Mouse (Mus musculus) CH12.LX (cell line): ENCODE data around the gene Tsks. TPM values are rescaled to one million over a fixed set of nuclear protein-coding genes. Genes with fewer than 3 reads are reported as not detected.

Source experiments
- DNase-seq: peaks from one replicate; pipeline ENCODE4 v3.0.0-alpha.2; 2013; ENCODE audit errors: extremely low read depth
- H3K27ac ChIP-seq: 2 replicates; pipeline ENCODE4 v1.5.1; 2012; ENCODE audit warnings: low read depth, mild to moderate bottlenecking, control low read depth, moderate library complexity; ENCODE audit not compliant: insufficient read depth
- H3K27me3 ChIP-seq: replicated peaks from 2 replicates; pipeline ENCODE3; 2012; ENCODE audit warnings: inconsistent platforms
- H3K36me3 ChIP-seq, 2 experiments: replicated peaks in 1 of 2; 2 replicates each; pipeline versions ENCODE3 to v1.6.1; 2012; ENCODE audit warnings: inconsistent platforms in 1 of 2, low read length in 1 of 2, mild to moderate bottlenecking in 1 of 2, mixed read lengths in 1 of 2, moderate library complexity in 1 of 2; ENCODE audit not compliant: control insufficient read depth in 1 of 2, insufficient read depth in 1 of 2
- H3K4me1 ChIP-seq, 2 experiments: 2 replicates each; pipeline ENCODE4 v1.6.1; 2012; ENCODE audit warnings: inconsistent platforms in 1 of 2, moderate library complexity in 1 of 2; ENCODE audit not compliant: insufficient read depth in 2 of 2, control insufficient read depth in 1 of 2
- H3K4me2 ChIP-seq: 2 replicates; pipeline ENCODE4 v1.6.1; 2012; ENCODE audit warnings: low read depth, mild to moderate bottlenecking, control low read depth; ENCODE audit not compliant: poor library complexity, insufficient read depth, severe bottlenecking
- H3K4me3 ChIP-seq, 3 experiments: fragments of 150-350 bp in 1 of 3; sonication (generic) in 1 of 3; replicated peaks in 1 of 3; 2 replicates each; pipeline versions ENCODE3 to v1.5.1; 2011 to 2012; ENCODE audit warnings: low read depth in 2 of 3, low read length in 2 of 3, mild to moderate bottlenecking in 2 of 3, moderate library complexity in 2 of 3, control low read depth in 1 of 3, improper control_type of control experiment in 1 of 3, inconsistent platforms in 1 of 3, mixed read lengths in 1 of 3; ENCODE audit not compliant: poor library complexity in 1 of 3
- H3K79me2 ChIP-seq: replicated peaks from 2 replicates; pipeline ENCODE4 v1.6.1; 2012; ENCODE audit warnings: mild to moderate bottlenecking, moderate library complexity; ENCODE audit not compliant: control insufficient read depth, poor library complexity, insufficient read depth, severe bottlenecking; ENCODE audit errors: extremely low read depth
- H3K9ac ChIP-seq: 2 replicates; pipeline ENCODE4 v1.6.1; 2012; ENCODE audit warnings: low read depth, mild to moderate bottlenecking, control low read depth, moderate library complexity; ENCODE audit not compliant: insufficient read depth
- H3K9me3 ChIP-seq: replicated peaks from 2 replicates; pipeline ENCODE3; 2012; ENCODE audit warnings: low read length, inconsistent platforms, mixed read lengths
- BHLHE40 ChIP-seq: IDR thresholded peaks from 2 replicates; pipeline ENCODE4 v1.6.1; 2011; ENCODE audit warnings: mild to moderate bottlenecking, low read depth, low read length, improper control_type of control experiment
- CHD1 ChIP-seq: IDR thresholded peaks from 2 replicates; pipeline ENCODE4 v1.6.1; 2012; ENCODE audit warnings: low read depth, low read length, improper control_type of control experiment, inconsistent platforms
- CHD2 ChIP-seq: IDR thresholded peaks from 2 replicates; pipeline ENCODE4 v1.6.1; 2011; ENCODE audit warnings: low read length, improper control_type of control experiment
- CTCF ChIP-seq, 2 experiments: IDR thresholded peaks in 1 of 2; conservative IDR thresholded peaks in 1 of 2; 2 replicates each; pipeline ENCODE4 v1.5.1; 2011 to 2012; ENCODE audit warnings: low read depth in 2 of 2, low read length in 2 of 2, improper control_type of control experiment in 1 of 2, inconsistent platforms in 1 of 2, mild to moderate bottlenecking in 1 of 2, moderate library complexity in 1 of 2
- E2F4 ChIP-seq: IDR thresholded peaks from 2 replicates; pipeline ENCODE4 v1.6.1; 2011; ENCODE audit warnings: low read depth, low read length, improper control_type of control experiment; ENCODE audit not compliant: insufficient replicate concordance
- ELF1 ChIP-seq: IDR thresholded peaks from 2 replicates; pipeline ENCODE4 v1.6.1; 2014; ENCODE audit warnings: low read depth, mild to moderate bottlenecking, inconsistent platforms, low read length, improper control_type of control experiment
- EP300 ChIP-seq: IDR thresholded peaks from 2 replicates; pipeline ENCODE4 v1.6.1; 2011; ENCODE audit warnings: low read length, improper control_type of control experiment
- ETS1 ChIP-seq: conservative IDR thresholded peaks from 2 replicates; pipeline ENCODE4 v1.6.1; 2012; ENCODE audit warnings: low read depth, mild to moderate bottlenecking, inconsistent platforms, low read length, improper control_type of control experiment, moderate library complexity
- GABPA ChIP-seq: IDR thresholded peaks from 2 replicates; pipeline ENCODE4 v1.6.1; 2012; ENCODE audit warnings: low read depth, low read length, improper control_type of control experiment, inconsistent platforms; ENCODE audit not compliant: insufficient replicate concordance
- HCFC1 ChIP-seq: IDR thresholded peaks from 2 replicates; pipeline ENCODE4 v1.6.1; 2012; ENCODE audit warnings: low read depth, mild to moderate bottlenecking, inconsistent platforms, low read length, improper control_type of control experiment
- IRF4 ChIP-seq: IDR thresholded peaks from 2 replicates; pipeline ENCODE4 v1.6.1; 2014; ENCODE audit warnings: low read depth, mild to moderate bottlenecking, inconsistent platforms, low read length, improper control_type of control experiment
- JUN ChIP-seq: IDR thresholded peaks from 2 replicates; pipeline ENCODE4 v1.6.1; 2011; ENCODE audit warnings: low read depth, mild to moderate bottlenecking, low read length, improper control_type of control experiment, moderate library complexity; ENCODE audit not compliant: insufficient read depth
- JUND ChIP-seq: conservative IDR thresholded peaks from 2 replicates; pipeline ENCODE4 v1.6.1; 2011; ENCODE audit warnings: low read depth, low read length, improper control_type of control experiment
- KAT2A ChIP-seq: IDR thresholded peaks from 2 replicates; pipeline ENCODE4 v1.6.1; 2012; ENCODE audit warnings: low read length, improper control_type of control experiment, inconsistent platforms; ENCODE audit not compliant: insufficient replicate concordance
- MAFK ChIP-seq: IDR thresholded peaks from 2 replicates; pipeline ENCODE4 v1.6.1; 2011; ENCODE audit warnings: low read length, improper control_type of control experiment; ENCODE audit not compliant: insufficient replicate concordance
- MAX ChIP-seq: IDR thresholded peaks from 2 replicates; pipeline ENCODE4 v1.6.1; 2011; ENCODE audit warnings: low read length, improper control_type of control experiment
- MAZ ChIP-seq: IDR thresholded peaks from 2 replicates; pipeline ENCODE4 v1.6.1; 2012; ENCODE audit warnings: low read depth, mild to moderate bottlenecking, inconsistent platforms, low read length, improper control_type of control experiment, moderate library complexity
- MEF2A ChIP-seq: IDR thresholded peaks from 2 replicates; pipeline ENCODE4 v1.6.1; 2014; ENCODE audit warnings: low read depth, mild to moderate bottlenecking, inconsistent platforms, low read length, improper control_type of control experiment, borderline replicate concordance
- MXI1 ChIP-seq: IDR thresholded peaks from 2 replicates; pipeline ENCODE4 v1.6.1; 2011; ENCODE audit warnings: mild to moderate bottlenecking, low read depth, low read length, improper control_type of control experiment
- MYC ChIP-seq: IDR thresholded peaks from 2 replicates; pipeline ENCODE4 v1.6.1; 2011; ENCODE audit warnings: low read depth, mild to moderate bottlenecking, improper control_type of control experiment, low read length
- NELFE ChIP-seq: IDR thresholded peaks from 2 replicates; pipeline ENCODE4 v1.6.1; 2011; ENCODE audit warnings: low read depth, low read length, improper control_type of control experiment
- NRF1 ChIP-seq: IDR thresholded peaks from 2 replicates; pipeline ENCODE4 v1.6.1; 2014; ENCODE audit warnings: low read depth, mild to moderate bottlenecking, inconsistent platforms, low read length, improper control_type of control experiment, moderate library complexity
- PAX5 ChIP-seq: IDR thresholded peaks from 2 replicates; pipeline ENCODE4 v1.6.1; 2012; ENCODE audit warnings: low read length, inconsistent platforms, mixed read lengths
- POLR2A ChIP-seq: IDR thresholded peaks from 2 replicates; pipeline ENCODE4 v1.6.1; 2011; ENCODE audit warnings: low read depth, mild to moderate bottlenecking, improper control_type of control experiment, low read length
- POLR2AphosphoS2 ChIP-seq: IDR thresholded peaks from 2 replicates; pipeline ENCODE4 v1.6.1; 2011; ENCODE audit warnings: low read depth, low read length, improper control_type of control experiment
- RAD21 ChIP-seq: IDR thresholded peaks from 2 replicates; pipeline ENCODE4 v1.6.1; 2011; ENCODE audit warnings: low read depth, mild to moderate bottlenecking, low read length, improper control_type of control experiment, moderate library complexity
- RCOR1 ChIP-seq: conservative IDR thresholded peaks from 2 replicates; pipeline ENCODE4 v1.6.1; 2012; ENCODE audit warnings: low read depth, mild to moderate bottlenecking, inconsistent platforms, low read length, improper control_type of control experiment
- SIN3A ChIP-seq: IDR thresholded peaks from 2 replicates; pipeline ENCODE4 v1.6.1; 2012; ENCODE audit warnings: low read length, improper control_type of control experiment, inconsistent platforms
- SMC3 ChIP-seq: IDR thresholded peaks from 2 replicates; pipeline ENCODE4 v1.6.1; 2011; ENCODE audit warnings: low read depth, low read length, improper control_type of control experiment
- TBP ChIP-seq: conservative IDR thresholded peaks from 2 replicates; pipeline ENCODE4 v1.6.1; 2011; ENCODE audit warnings: low read depth, low read length, improper control_type of control experiment
- TCF12 ChIP-seq: IDR thresholded peaks from 2 replicates; pipeline ENCODE4 v1.6.1; 2014; ENCODE audit warnings: low read depth, mild to moderate bottlenecking, inconsistent platforms, low read length, improper control_type of control experiment
- UBTF ChIP-seq: IDR thresholded peaks from 2 replicates; pipeline ENCODE4 v1.6.1; 2012; ENCODE audit warnings: low read depth, mild to moderate bottlenecking, inconsistent platforms, low read length, improper control_type of control experiment, moderate library complexity
- USF1 ChIP-seq: IDR thresholded peaks from 2 replicates; pipeline ENCODE4 v1.6.1; 2014; ENCODE audit warnings: low read depth, mild to moderate bottlenecking, inconsistent platforms, low read length, improper control_type of control experiment
- USF2 ChIP-seq: conservative IDR thresholded peaks from 2 replicates; pipeline ENCODE4 v1.6.1; 2011; ENCODE audit warnings: low read depth, low read length, improper control_type of control experiment
- ZC3H11A ChIP-seq: IDR thresholded peaks from 2 replicates; pipeline ENCODE4 v1.6.1; 2012; ENCODE audit warnings: low read depth, mild to moderate bottlenecking, inconsistent platforms, low read length, improper control_type of control experiment
- ZKSCAN1 ChIP-seq: IDR thresholded peaks from 2 replicates; pipeline ENCODE4 v1.6.1; 2012; ENCODE audit warnings: low read depth, inconsistent platforms, low read length, improper control_type of control experiment, borderline replicate concordance
- ZMIZ1 ChIP-seq: IDR thresholded peaks from 2 replicates; pipeline ENCODE4 v1.6.1; 2012; ENCODE audit warnings: low read depth, mild to moderate bottlenecking, inconsistent platforms, low read length, improper control_type of control experiment
- ZNF384 ChIP-seq: IDR thresholded peaks from 2 replicates; pipeline ENCODE4 v1.6.1; 2012; ENCODE audit warnings: low read depth, low read length, improper control_type of control experiment, inconsistent platforms
- dilution Hi-C: fragments of 300-500 bp; cut with MboI; formaldehyde crosslinking; loops from 2 replicates; pipeline ENCODE4 v1.14.3; 2020; ENCODE audit warnings: low sequenced_read_pairs; ENCODE audit not compliant: extremely low pct_unique_long_range_greater_than_20kb, extremely low pct_ligation_motif_present
- in situ Hi-C: fragments of 300-500 bp; cut with MboI; formaldehyde crosslinking; loops from 3 replicates; pipeline ENCODE4 v1.14.3; 2019; ENCODE audit warnings: low sequenced_read_pairs, low pct_ligation_motif_present, low pct_unique_long_range_greater_than_20kb, mixed read lengths
- polyA plus RNA-seq: library from polyadenylated mRNA; unstranded; fragments of >175 nt; gene quantifications from 2 replicates; pipeline ENCODE4 v1.2.1, GENCODE M21; 2012; ENCODE audit warnings: low read depth; ENCODE audit not compliant: insufficient read length
- total RNA-seq, 2 experiments: library from RNA; depleted of rRNA; stranded (reverse); fragments of 300-350 nt in 1 of 2; fragments of >200 nt in 1 of 2; gene quantifications; 2 replicates each; pipeline ENCODE4 v1.2.3; 2012 to 2014

The Tsks gene
- total and polyA plus RNA-seq, 3 experiments: not detected

GRCm38 (mm10) chr7:44986879-44987718, 44.1 kb downstream of the Tsks start:
- peak overlapping the region; percentile 53 to 85 (median 84) for H3K4me3 ChIP-seq
- no peak for TF ChIP-seq USF2
- no peak for TF ChIP-seq ETS1
- TF ChIP-seq EP300: no peak
- no peak for TF ChIP-seq ZKSCAN1
- peak; percentile 77 for TF ChIP-seq MAX
- no peak; the same call in 1 of the 2 replicates for TF ChIP-seq MAZ
- peak; percentile 25; the same call in 1 of the 2 replicates for TF ChIP-seq TBP
- TF ChIP-seq TCF12: peak; percentile 69
- TF ChIP-seq CTCF (conservative IDR thresholded peaks at IDR 0.05 in 1 of 2, IDR thresholded peaks at IDR 0.05 in 1 of 2; ENCODE audit: low read depth in 2 of 2, low read length in 2 of 2): no peak
- no peak for TF ChIP-seq MAFK
- no peak for TF ChIP-seq UBTF
- TF ChIP-seq NRF1: no peak
- TF ChIP-seq BHLHE40: no peak
- peak; percentile 72 for TF ChIP-seq POLR2A
- TF ChIP-seq GABPA: no peak
- TF ChIP-seq ZC3H11A: no peak
- TF ChIP-seq KAT2A: no peak
- no peak for TF ChIP-seq CHD2
- peak; percentile 96 for TF ChIP-seq SIN3A
- TF ChIP-seq MXI1: peak; percentile 94
- TF ChIP-seq E2F4: no peak
- 0 out of 2 replicates have a peak, but pooled peaks have one; percentile 13 for TF ChIP-seq MEF2A
- peak; percentile 64; the same call in 1 of the 2 replicates for TF ChIP-seq POLR2AphosphoS2
- no peak for TF ChIP-seq SMC3
- TF ChIP-seq JUND: no peak
- TF ChIP-seq NELFE: peak; percentile 81
- TF ChIP-seq RAD21: no peak
- TF ChIP-seq ZNF384: no peak
- TF ChIP-seq USF1: no peak
- no peak for TF ChIP-seq CHD1
- TF ChIP-seq ELF1: no peak
- TF ChIP-seq IRF4: no peak
- TF ChIP-seq PAX5: no peak
- TF ChIP-seq MYC: peak; percentile 95
- no peak for TF ChIP-seq HCFC1
- no peak for TF ChIP-seq RCOR1
- no peak for TF ChIP-seq JUN
- peak; percentile 89 for TF ChIP-seq ZMIZ1
- H3K4me2 ChIP-seq: peak overlapping the region; percentile 48
- dilution Hi-C loops: no loop called here
- peak; percentile 41 for DNase-seq
- peaks cover 51% of the 10 kb centered on the region for H3K79me2 ChIP-seq
- peak overlapping the region; percentile 67 for H3K27ac ChIP-seq
- H3K9me3 ChIP-seq: no peaks in the 10 kb centered on the region
- peaks cover 12 to 48% of the 10 kb centered on the region in 2 experiments for H3K4me1 ChIP-seq
- in situ Hi-C loops: loop anchor here (5.0 kb wide), 1 partner anchor 60 kb away; no protein-coding TSS in a partner anchor
- peak overlapping the region; percentile 72 for H3K9ac ChIP-seq
- peaks cover 14 to 44% of the 10 kb centered on the region in 2 experiments for H3K36me3 ChIP-seq
- no peaks in the 10 kb centered on the region for H3K27me3 ChIP-seq
